In the genomic region with DNA sequence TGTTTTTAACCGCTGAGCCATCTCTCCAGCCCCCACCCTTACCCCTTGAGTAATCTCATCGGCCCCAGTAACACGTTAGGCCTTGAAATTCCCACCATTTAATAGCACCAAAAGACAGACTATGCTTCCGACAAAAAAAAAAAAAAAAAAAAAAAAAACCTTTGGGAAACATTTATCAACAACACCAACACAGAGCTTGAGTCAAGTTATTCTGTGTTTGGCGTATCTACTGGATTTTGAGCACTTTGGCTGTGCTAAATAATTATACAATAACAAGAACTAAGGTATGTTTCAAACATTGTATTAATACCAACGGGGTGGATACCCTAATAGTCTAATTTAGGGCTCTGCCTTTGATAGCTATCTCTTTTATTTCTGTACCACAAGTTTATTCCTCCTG, we compare ENCODE assay signal across 16 mouse cellular contexts.
"Had no signal": no experiment of that assay in that cellular context is flagged by ENCODE, and none has a peak within 500 bp of the region (broad histone marks: within the 10 kb centered on the region; RNA-seq: fewer than 3 reads in every experiment).

No protein-coding gene starts in this region.

- DNase-seq: retina, postnatal 1 day; right cerebral cortex, adult 18-20 months; right cerebral cortex, postnatal 14 days; right cerebral cortex, postnatal 25 days; right cerebral cortex, postnatal 4 days; thymus, adult 18-20 months; thymus, adult 2 months; thymus, postnatal 14 days; thymus, postnatal 25 days; thymus, postnatal 36 days; thymus, postnatal 4 days had no signal

- H3K4me3 ChIP-seq: neural tube, embryonic 12.5 days; neural tube, embryonic 13.5 days; neural tube, embryonic 15.5 days; stomach, embryonic 15.5 days had no signal

- H3K36me3 ChIP-seq: neural tube, embryonic 12.5 days; neural tube, embryonic 13.5 days; neural tube, embryonic 15.5 days; stomach, embryonic 15.5 days had no signal

- H3K27ac ChIP-seq: neural tube, embryonic 12.5 days; neural tube, embryonic 13.5 days; neural tube, embryonic 15.5 days; stomach, embryonic 15.5 days; stomach, postnatal 0 days had no signal

- H3K27me3 ChIP-seq: neural tube, embryonic 12.5 days; neural tube, embryonic 13.5 days; neural tube, embryonic 15.5 days; stomach, embryonic 15.5 days had no signal

- H3K9ac ChIP-seq: neural tube, embryonic 12.5 days; neural tube, embryonic 13.5 days; neural tube, embryonic 15.5 days; stomach, embryonic 15.5 days had no signal

- H3K9me3 ChIP-seq: neural tube, embryonic 12.5 days; neural tube, embryonic 13.5 days; neural tube, embryonic 15.5 days; stomach, embryonic 15.5 days had no signal

- H3K4me2 ChIP-seq: neural tube, embryonic 12.5 days; neural tube, embryonic 13.5 days; neural tube, embryonic 15.5 days; stomach, embryonic 15.5 days had no signal

- H3K4me1 ChIP-seq: neural tube, embryonic 12.5 days had no signal
